Mouse (Mus musculus): ENCODE measurements around the gene Gps2.

Gps2 gene

DNA sequence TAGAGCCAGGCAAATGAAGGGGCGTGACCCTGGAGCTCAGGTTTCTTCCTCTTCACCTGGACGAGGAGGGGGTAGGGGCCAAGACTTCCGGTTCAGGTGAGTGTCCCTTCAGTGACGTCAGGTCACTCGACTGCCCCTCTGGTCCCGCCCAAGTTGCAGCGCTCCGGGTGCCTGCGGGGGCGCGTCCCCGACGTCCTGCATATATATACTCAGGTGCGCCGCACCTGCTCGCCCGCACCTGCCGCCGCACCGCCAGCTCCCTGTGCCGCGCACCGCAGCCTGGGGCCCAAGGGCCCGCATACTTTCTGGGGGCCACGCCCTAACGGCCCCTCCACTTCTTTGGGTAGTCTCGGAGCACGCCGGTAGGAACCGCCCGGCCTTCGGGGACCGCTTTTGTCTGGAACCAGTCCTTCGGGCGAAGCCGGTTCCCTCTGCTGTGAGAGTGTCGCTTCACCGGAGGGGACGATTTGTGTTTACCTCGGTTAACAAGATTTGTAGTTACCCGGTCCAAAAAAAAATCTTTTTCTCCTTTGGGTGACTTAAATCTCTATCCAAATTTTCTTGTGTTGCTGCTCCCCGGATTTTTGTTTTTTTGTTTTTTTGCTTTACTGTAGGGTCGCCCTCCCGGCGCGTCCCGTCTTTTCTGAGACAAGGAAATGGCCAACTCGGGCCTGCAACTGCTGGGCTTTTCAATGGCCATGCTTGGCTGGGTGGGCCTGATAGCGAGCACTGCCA is 51.8 kb downstream of the Gps2 start:
- DNase-seq (ENCODE audit: low spot score) = no peak

Data from testis, postnatal 14 days (tissue).